Mouse (Mus musculus): ENCODE data around the gene Fam83g. TPM values are rescaled to one million over a fixed set of nuclear protein-coding genes. Genes with fewer than 3 reads are reported as not detected.

The Fam83g gene
- total RNA-seq, 2 experiments from 2014 or later: 0.28 to 0.33 TPM

DNA sequence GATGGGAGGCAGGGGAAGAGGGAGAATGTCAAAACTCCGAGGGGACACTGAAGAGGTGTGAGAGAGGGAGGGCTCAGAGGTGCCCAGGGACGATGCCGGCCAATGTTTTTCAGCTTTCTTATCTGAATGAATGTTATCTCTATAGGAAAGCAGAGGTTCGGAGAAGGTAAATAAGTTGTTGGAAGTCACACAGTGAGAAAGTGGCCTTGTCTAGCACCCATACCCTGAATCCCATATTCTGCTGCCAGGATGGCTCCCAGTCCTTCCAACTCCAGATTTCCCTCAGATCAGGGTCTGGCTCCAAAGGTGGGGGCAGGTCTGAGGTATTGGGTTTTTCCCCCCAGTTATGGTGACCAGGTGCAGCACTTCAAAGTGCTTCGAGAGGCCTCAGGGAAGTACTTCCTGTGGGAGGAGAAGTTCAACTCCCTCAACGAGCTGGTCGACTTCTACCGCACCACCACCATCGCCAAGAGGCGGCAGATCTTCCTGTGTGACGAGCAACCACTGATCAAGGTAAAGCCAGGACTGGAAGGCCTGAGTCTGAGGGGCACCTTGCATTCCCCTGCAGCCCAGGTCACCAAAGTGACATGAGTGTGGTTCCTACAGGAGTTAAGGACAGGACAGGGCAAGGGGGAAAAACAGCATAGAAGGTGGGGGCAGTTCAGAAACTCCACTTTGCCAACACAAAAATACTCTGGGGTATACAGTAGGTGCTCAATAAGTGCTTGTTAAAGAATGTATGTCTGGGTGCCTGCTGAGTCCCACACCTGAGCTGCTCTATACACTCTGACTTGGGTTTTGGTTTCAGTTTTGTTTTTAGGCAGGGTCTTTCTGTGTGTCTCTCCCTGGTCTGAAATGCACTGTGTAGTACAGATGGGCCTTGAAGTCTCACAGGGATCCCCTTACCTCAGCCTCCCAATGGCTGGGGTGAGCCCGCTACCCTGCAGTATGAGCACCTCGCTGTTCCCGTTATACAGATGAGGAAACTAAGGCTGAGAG is 14.1 kb upstream of the Fam83g start:
- no peak overlapping the region for H3K27ac ChIP-seq
- intact Hi-C loops (cut with DNase I): no loop called here

DNA sequence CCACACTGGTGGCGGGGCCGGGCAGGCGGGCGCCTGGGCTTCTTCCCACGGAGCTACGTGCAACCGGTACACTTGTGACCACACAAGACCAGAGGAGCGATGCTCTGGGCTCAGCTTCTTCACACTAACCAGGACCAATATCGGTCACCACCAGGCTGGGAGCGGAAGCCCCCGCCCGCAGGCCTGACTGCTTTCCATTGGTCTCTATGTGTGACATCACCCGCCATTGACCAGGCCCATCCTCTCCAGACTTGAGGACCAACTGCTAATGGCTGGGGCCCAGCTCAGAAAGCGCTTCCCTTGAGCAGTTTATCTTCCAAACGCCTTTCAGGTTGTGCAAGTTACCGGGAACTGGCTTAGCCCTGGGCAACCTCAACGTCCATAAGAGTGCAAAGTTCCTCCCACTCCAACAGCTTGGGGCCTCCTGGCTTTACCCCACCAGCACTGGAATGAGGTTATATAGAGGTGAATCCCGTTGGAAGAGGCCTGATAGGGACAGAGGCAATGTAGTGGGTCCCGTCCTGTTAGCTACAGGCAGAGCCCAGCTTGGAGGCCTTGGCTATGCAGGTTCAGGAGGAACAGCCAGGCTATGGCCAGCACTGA is 12.0 kb upstream of the Fam83g start:
- Histone ChIP-seq H3K27ac (no peak overlapping the region), H3K4me3 (no peak overlapping the region)
- intact Hi-C loops (cut with DNase I): no loop called here
- DNase-seq: no peak
- TF ChIP-seq CTCF (IDR thresholded peaks at IDR 0.05): no peak

More for the DNA sequence above, 14.1 kb upstream of the Fam83g start:
- no peak overlapping the region for H3K4me3 ChIP-seq
- TF ChIP-seq CTCF (IDR thresholded peaks at IDR 0.05): no peak
- DNase-seq: no peak

DNA sequence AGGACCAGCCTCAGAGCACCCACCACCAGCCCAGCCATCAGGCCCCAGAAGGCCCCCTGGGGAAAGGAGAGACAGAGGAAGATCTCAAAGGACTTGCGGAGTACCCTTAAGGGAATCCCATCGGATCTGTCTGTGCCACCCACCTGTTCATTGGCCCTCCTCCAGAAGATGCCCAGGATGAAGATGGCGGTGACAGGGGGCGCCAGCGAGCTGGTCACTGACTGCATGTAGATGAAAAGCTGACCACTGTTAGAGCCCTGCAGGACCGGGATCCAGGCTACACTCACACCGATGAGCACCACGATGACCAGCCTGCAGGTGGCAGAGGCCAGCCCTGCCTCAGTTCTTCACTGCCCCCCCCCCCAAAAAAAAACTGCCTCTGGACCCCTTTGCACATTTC is 10.2 kb upstream of the Fam83g start:
- intact Hi-C loops (cut with DNase I): no loop called here
- Histone ChIP-seq H3K4me3 (no peak overlapping the region), H3K27ac (no peak overlapping the region)
- DNase-seq: peak; percentile 56
- peak; percentile 51 for TF ChIP-seq CTCF (IDR thresholded peaks at IDR 0.05)

DNA sequence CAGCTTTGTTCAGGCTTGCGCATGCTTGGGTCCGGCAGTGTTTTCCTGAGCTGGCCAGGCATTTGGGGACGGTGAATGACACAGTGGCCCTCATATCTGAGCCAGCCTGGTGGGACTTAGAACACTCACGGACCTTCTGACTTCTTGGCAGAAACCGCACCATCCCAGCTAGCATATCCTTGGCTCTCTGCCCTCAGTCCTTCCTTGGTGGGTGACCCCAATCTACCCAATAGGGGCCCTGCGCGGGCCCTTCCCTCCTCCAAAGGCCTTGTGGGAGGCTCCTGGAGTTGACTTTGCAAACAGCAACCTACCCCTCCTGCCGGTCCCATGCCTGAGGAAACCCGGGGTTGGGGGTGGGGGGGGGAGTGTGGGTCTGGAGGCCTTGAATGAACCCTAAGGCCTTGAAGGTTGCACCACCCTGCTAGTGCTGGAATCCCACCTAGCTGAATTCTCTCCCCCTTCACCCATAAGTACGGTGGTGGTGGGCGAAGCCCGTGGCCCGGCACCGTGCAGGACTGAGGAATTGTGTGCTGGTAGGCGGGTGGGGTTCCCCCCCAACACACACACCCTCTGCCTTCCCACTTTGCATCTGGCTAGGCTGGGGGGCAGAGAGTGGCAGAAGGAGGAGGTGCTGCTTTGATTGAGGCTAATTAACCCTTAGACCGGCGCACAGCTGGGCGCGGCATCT is 9.6 kb upstream of the Fam83g start:
- intact Hi-C loops (cut with DNase I): no loop called here
- no peak for TF ChIP-seq CTCF (IDR thresholded peaks at IDR 0.05)
- no peak overlapping the region for H3K4me3 ChIP-seq
- no peak for DNase-seq
- H3K27ac ChIP-seq: no peak overlapping the region

- H3K4me3 ChIP-seq: no peak overlapping the region
- DNase-seq: no peak
- intact Hi-C loops (cut with DNase I): no loop called here
- no peak overlapping the region for H3K27ac ChIP-seq
- TF ChIP-seq CTCF (IDR thresholded peaks at IDR 0.05): peak; percentile 25; the same call in 1 of the 2 replicates
These were observed 9.1 kb upstream of the Fam83g start for GRCm38 (mm10) chr11:61674839-61675159.

DNA sequence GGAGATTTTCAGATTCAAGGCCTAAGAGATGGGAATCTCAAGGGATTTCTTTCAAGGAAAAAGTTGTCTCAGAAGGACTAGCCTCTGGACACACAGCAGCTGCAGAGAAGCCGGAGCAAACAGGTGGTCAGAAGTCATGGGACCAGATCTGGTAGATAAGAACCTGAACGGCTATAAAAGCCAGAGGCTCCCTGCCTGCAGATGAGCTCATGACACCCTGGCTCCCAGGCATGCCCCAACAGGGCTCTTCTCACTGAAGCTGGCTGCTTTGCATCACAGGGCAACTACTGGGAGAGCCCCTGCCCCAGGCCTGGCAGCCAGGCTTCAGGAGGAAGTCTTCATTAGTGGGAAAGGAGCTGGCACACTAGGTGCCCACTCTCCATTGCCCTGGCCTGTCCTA is 8.6 kb upstream of the Fam83g start:
- no peak overlapping the region for H3K27ac ChIP-seq

GRCm38 (mm10) chr11:61676216-61676854 is 7.6 kb upstream of the Fam83g start:
- no peak for TF ChIP-seq CTCF (IDR thresholded peaks at IDR 0.05)
- DNase-seq: no peak

More for the DNA sequence above, 8.6 kb upstream of the Fam83g start:
- intact Hi-C loops (cut with DNase I): no loop called here
- no peak for DNase-seq
- H3K4me3 ChIP-seq: no peak overlapping the region
- no peak for TF ChIP-seq CTCF (IDR thresholded peaks at IDR 0.05)

DNA sequence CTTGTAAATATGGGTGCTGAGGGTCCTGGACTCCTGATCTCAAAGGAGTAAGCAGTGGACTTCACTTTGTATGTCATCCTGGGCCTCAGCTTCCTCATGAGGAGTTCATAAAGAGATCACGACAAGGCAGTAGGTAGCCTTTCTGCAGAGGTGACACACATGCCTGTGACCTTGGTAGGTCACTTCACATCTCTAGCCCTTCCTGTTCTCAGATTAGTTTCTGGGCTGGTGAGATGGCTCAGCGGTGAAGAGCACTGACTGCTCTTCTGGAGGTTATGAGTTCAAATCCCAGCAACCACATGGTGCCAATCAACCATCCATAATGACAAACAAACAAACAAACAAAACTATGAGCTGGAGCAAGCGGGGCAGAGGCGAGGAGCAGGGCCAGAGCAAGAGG is 6.2 kb upstream of the Fam83g start:
- intact Hi-C loops (cut with DNase I): no loop called here
- no peak for DNase-seq
- no peak for TF ChIP-seq CTCF (IDR thresholded peaks at IDR 0.05)
- H3K4me3 ChIP-seq: no peak overlapping the region
- H3K27ac ChIP-seq: no peak overlapping the region

More at GRCm38 (mm10) chr11:61676216-61676854, 7.6 kb upstream of the Fam83g start:
- Histone ChIP-seq H3K4me3 (no peak overlapping the region), H3K27ac (no peak overlapping the region)
- intact Hi-C loops (cut with DNase I): no loop called here

DNA sequence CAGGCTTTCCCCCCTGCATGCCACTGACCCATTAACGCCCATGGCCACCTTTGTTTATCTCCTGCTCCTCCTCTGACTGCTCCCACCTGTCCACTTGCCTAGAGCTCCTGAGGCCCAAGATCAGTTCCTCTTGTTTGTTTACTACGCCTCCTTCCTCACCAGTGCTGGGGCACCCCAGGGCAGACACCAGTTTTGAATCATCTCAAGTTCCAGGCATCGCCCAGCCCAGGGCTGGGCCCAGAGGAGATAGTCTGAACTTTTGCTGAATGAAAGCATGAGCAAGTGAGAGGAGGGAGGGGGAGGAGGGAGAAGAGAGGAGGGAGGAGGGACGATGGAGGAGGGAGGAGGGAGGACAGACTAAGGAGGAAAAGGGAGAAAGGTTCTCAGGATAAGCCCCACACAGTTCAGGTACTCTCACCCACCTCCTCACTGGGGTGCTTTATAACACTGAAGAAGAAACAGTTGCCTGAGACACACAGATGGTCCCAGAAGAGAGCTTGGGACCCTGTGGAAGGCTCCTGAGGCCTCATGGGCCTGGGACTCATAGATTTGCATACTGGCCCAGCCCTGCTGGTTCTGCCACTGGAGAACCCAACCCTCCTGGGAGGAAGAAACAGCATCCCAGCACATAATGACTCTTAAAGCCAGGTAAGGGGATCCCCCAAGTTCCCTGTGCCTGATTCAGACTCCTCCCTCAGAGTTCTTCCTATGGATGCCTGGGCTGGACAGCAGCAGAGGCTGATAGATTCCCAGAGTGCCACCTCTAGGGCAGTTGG is 4.6 kb upstream of the Fam83g start:
- intact Hi-C loops (cut with DNase I): no loop called here
- TF ChIP-seq CTCF (IDR thresholded peaks at IDR 0.05): no peak
- DNase-seq: no peak
- no peak overlapping the region for H3K27ac ChIP-seq
- no peak overlapping the region for H3K4me3 ChIP-seq

DNA sequence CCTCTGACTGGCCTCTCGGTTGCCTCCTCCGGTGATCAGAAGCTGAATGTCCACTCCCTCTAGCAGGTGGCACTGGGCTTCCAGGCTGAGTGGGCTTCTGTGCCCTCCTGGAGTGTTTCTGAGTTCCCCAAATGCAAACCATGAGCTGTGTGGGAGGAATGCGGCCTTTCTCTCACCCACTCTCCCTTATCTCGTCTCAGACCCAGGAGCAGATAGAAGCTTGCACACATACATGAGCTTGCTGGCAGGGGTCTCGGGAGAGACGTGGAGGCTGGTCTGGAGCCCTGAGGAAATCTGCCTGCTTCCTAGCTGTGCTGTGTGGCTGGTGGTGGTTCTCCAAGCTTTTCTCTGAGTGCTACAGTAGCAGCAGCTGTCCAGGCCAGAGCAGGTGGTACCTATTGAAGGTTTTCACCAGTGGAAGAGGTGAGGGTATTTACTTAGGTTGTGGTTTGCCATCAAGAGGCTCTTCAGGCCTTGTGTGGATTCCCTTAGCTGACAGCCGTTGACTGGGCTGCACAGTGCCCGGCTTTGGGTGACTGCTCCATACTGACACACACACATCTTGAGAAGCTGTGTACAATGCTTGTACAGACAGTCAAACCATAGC is 1.3 kb downstream of the Fam83g start:
- TF ChIP-seq CTCF (IDR thresholded peaks at IDR 0.05): no peak
- intact Hi-C loops (cut with DNase I): no loop called here
- no peak for DNase-seq
- Histone ChIP-seq H3K27ac (no peak overlapping the region), H3K4me3 (no peak overlapping the region)

GRCm38 (mm10) chr11:61686141-61686540 is 2.2 kb downstream of the Fam83g start:
- Histone ChIP-seq H3K4me3 (no peak overlapping the region), H3K27ac (no peak overlapping the region)
- intact Hi-C loops (cut with DNase I): no loop called here
- DNase-seq: no peak
- no peak for TF ChIP-seq CTCF (IDR thresholded peaks at IDR 0.05)

Data from gastrocnemius, adult 2 months (tissue).